Mouse (Mus musculus) limb, embryonic 11.5 days (tissue): ENCODE data around the gene Lcp2. TPM values are rescaled to one million over a fixed set of nuclear protein-coding genes. Genes with fewer than 3 reads are reported as not detected.

Source experiments
- ATAC-seq: fragments of 200-750 bp; cut with Nextera tagmentation; 2 replicates; pipeline ENCODE4 v1.8.0; 2017; ENCODE audit warnings: low read depth; ENCODE audit not compliant: insufficient number of reproducible peaks, low FRiP score, low TSS enrichment
- DNase-seq: peaks from one replicate; pipeline ENCODE4 v3.0.0-alpha.2; 2015; ENCODE audit warnings: low spot score
- H3K27ac ChIP-seq: fragments of 300-500 bp; sonication (generic); replicated peaks from 2 replicates; pipeline ENCODE4 v1.5.1; 2014; ENCODE audit warnings: low read depth, mild to moderate bottlenecking, low read length
- H3K27me3 ChIP-seq: fragments of 300-500 bp; sonication (generic); 2 replicates; pipeline ENCODE4 v1.6.1; 2014; ENCODE audit warnings: mild to moderate bottlenecking, low read length, mixed read lengths; ENCODE audit not compliant: control insufficient read depth, insufficient read depth
- H3K36me3 ChIP-seq: fragments of 300-500 bp; sonication (generic); 2 replicates; pipeline ENCODE4 v1.6.1; 2014; ENCODE audit warnings: mild to moderate bottlenecking, low read length, moderate library complexity, mixed read lengths; ENCODE audit not compliant: control insufficient read depth, insufficient read depth
- H3K4me1 ChIP-seq: fragments of 300-500 bp; sonication (generic); 2 replicates; pipeline ENCODE4 v1.6.1; 2014; ENCODE audit warnings: low read length, mixed read lengths; ENCODE audit not compliant: control insufficient read depth, insufficient read depth
- H3K4me2 ChIP-seq: fragments of 300-500 bp; sonication (generic); 2 replicates; pipeline ENCODE4 v1.6.1; 2014; ENCODE audit warnings: low read depth, mild to moderate bottlenecking, moderate library complexity; ENCODE audit not compliant: severe bottlenecking
- H3K4me3 ChIP-seq: fragments of 300-500 bp; sonication (generic); 2 replicates; pipeline ENCODE4 v1.5.1; 2014; ENCODE audit warnings: low read depth, low read length
- H3K9ac ChIP-seq: fragments of 300-500 bp; sonication (generic); 2 replicates; pipeline ENCODE4 v1.6.1; 2014; ENCODE audit warnings: mild to moderate bottlenecking, low read length
- H3K9me3 ChIP-seq: fragments of 300-500 bp; sonication (generic); 2 replicates; pipeline ENCODE4 v1.6.1; 2016; ENCODE audit warnings: low read length; ENCODE audit not compliant: control insufficient read depth
- WGBS: fragments of 180-500 bp; shearing (Covaris S2); extraction: QIAGEN DNeasy Blood & Tissue Kit; methylation state at CpG from one replicate; pipeline ENCODE4 v1.1.7; 2014; 5-methylcytosine and 5-hydroxymethylcytosine counted together
- polyA plus RNA-seq: library from polyadenylated mRNA; unstranded; fragments of >200 nt; fragmentation: Nextera tagmentation; extraction: Ambion mirVana; gene quantifications from 2 replicates; pipeline ENCODE4 v1.2.1, GENCODE M21; 2014

Lcp2 gene
- polyA plus RNA-seq, 1 experiment from 2014 or later: 1.7 TPM

- DNase-seq: no peak
- Histone ChIP-seq H3K9ac (no peak overlapping the region), H3K27me3 (no peaks in the 10 kb centered on the region), H3K27ac (no peak overlapping the region), H3K36me3 (no peaks in the 10 kb centered on the region), H3K4me3 (no peak overlapping the region), H3K9me3 (no peaks in the 10 kb centered on the region), H3K4me1 (0 out of 2 replicates have a peak, but pooled peaks cover 5% of the 10 kb centered on the region), H3K4me2 (no peak overlapping the region)
- no peak for ATAC-seq
- 81% methylated on average over 12 of the region's 12 CpGs for WGBS
These were observed 37.2 kb upstream of the Lcp2 start for GRCm38 (mm10) chr11:34009316-34010087.

- WGBS: 68% methylated on average over 7 of the region's 7 CpGs
- Histone ChIP-seq H3K27me3 (no peaks in the 10 kb centered on the region), H3K4me1 (0 out of 2 replicates have a peak, but pooled peaks cover 5% of the 10 kb centered on the region), H3K4me3 (no peak overlapping the region), H3K9ac (no peak overlapping the region), H3K27ac (no peak overlapping the region), H3K9me3 (no peaks in the 10 kb centered on the region), H3K36me3 (no peaks in the 10 kb centered on the region), H3K4me2 (no peak overlapping the region)
- DNase-seq (peak; percentile 25), ATAC-seq (no peak)
These were observed 36.4 kb upstream of the Lcp2 start for GRCm38 (mm10) chr11:34010133-34010858.

GRCm38 (mm10) chr11:34010859-34011172 is 35.9 kb upstream of the Lcp2 start:
- no peak overlapping the region for H3K4me3 ChIP-seq
- H3K4me2 ChIP-seq: no peak overlapping the region
- ATAC-seq: no peak
- no peaks in the 10 kb centered on the region for H3K9me3 ChIP-seq
- no peaks in the 10 kb centered on the region for H3K36me3 ChIP-seq
- 0 out of 2 replicates have a peak, but pooled peaks cover 5% of the 10 kb centered on the region for H3K4me1 ChIP-seq
- no peaks in the 10 kb centered on the region for H3K27me3 ChIP-seq
- WGBS: 79% methylated on average over 4 of the region's 4 CpGs
- no peak overlapping the region for H3K9ac ChIP-seq
- no peak overlapping the region for H3K27ac ChIP-seq
- no peak for DNase-seq

GRCm38 (mm10) chr11:34012007-34012652 is 34.6 kb upstream of the Lcp2 start:
- H3K4me1 ChIP-seq: 0 out of 2 replicates have a peak, but pooled peaks cover 5% of the 10 kb centered on the region
- no peak overlapping the region for H3K4me3 ChIP-seq
- H3K27ac ChIP-seq: no peak overlapping the region
- no peak overlapping the region for H3K4me2 ChIP-seq
- no peaks in the 10 kb centered on the region for H3K9me3 ChIP-seq
- H3K36me3 ChIP-seq: no peaks in the 10 kb centered on the region
- DNase-seq: no peak
- no peak for ATAC-seq
- WGBS: 88% methylated on average over 6 of the region's 6 CpGs
- H3K27me3 ChIP-seq: no peaks in the 10 kb centered on the region
- H3K9ac ChIP-seq: no peak overlapping the region

GRCm38 (mm10) chr11:34025091-34025490 is 21.6 kb upstream of the Lcp2 start:
- no peaks in the 10 kb centered on the region for H3K9me3 ChIP-seq
- no peak overlapping the region for H3K27ac ChIP-seq
- no peaks in the 10 kb centered on the region for H3K27me3 ChIP-seq
- H3K4me1 ChIP-seq: no peaks in the 10 kb centered on the region
- no peak overlapping the region for H3K4me3 ChIP-seq
- no peaks in the 10 kb centered on the region for H3K36me3 ChIP-seq
- no peak overlapping the region for H3K4me2 ChIP-seq
- DNase-seq (no peak), ATAC-seq (no peak)
- 83% methylated on average over 1 of the region's 1 CpGs for WGBS
- H3K9ac ChIP-seq: no peak overlapping the region

GRCm38 (mm10) chr11:34029658-34030057 is 17.1 kb upstream of the Lcp2 start:
- no peaks in the 10 kb centered on the region for H3K9me3 ChIP-seq
- no peak overlapping the region for H3K9ac ChIP-seq
- no peak overlapping the region for H3K4me3 ChIP-seq
- no peak overlapping the region for H3K4me2 ChIP-seq
- 70% methylated on average over 5 of the region's 5 CpGs for WGBS
- no peaks in the 10 kb centered on the region for H3K27me3 ChIP-seq
- no peak overlapping the region for H3K27ac ChIP-seq
- H3K4me1 ChIP-seq: no peaks in the 10 kb centered on the region
- no peaks in the 10 kb centered on the region for H3K36me3 ChIP-seq
- DNase-seq (no peak), ATAC-seq (no peak)

- no peaks in the 10 kb centered on the region for H3K9me3 ChIP-seq
- no peaks in the 10 kb centered on the region for H3K36me3 ChIP-seq
- H3K27ac ChIP-seq: no peak overlapping the region
- H3K9ac ChIP-seq: no peak overlapping the region
- DNase-seq (no peak), ATAC-seq (no peak)
- H3K4me3 ChIP-seq: no peak overlapping the region
- no peaks in the 10 kb centered on the region for H3K27me3 ChIP-seq
- H3K4me1 ChIP-seq: no peaks in the 10 kb centered on the region
- WGBS: 66% methylated on average over 8 of the region's 8 CpGs
- no peak overlapping the region for H3K4me2 ChIP-seq
These were observed 15.5 kb upstream of the Lcp2 start for GRCm38 (mm10) chr11:34031015-34031805.

GRCm38 (mm10) chr11:34034008-34034505 is 12.7 kb upstream of the Lcp2 start:
- Histone ChIP-seq H3K36me3 (no peaks in the 10 kb centered on the region), H3K9me3 (no peaks in the 10 kb centered on the region)
- 87% methylated on average over 5 of the region's 5 CpGs for WGBS

More at GRCm38 (mm10) chr11:34034008-34034505, 12.7 kb upstream of the Lcp2 start:
- no peak overlapping the region for H3K9ac ChIP-seq
- no peaks in the 10 kb centered on the region for H3K27me3 ChIP-seq
- no peak overlapping the region for H3K4me2 ChIP-seq
- H3K4me1 ChIP-seq: no peaks in the 10 kb centered on the region
- H3K27ac ChIP-seq: no peak overlapping the region
- ATAC-seq: no peak
- H3K4me3 ChIP-seq: no peak overlapping the region
- DNase-seq: no peak
